Mouse (Mus musculus) ovary, postnatal 10 days (tissue): ENCODE measurements around the gene Gm43518.

ENCODE experiments used
- DNase-seq: peaks from one replicate; pipeline ENCODE4 v3.0.0; 2022; ENCODE audit warnings: low spot score

The Gm43518 gene

GRCm38 (mm10) chr5:123979221-123979979 is 52.2 kb downstream of the Gm43518 start:
- no peak for DNase-seq

GRCm38 (mm10) chr5:123979980-123980369 is 52.8 kb downstream of the Gm43518 start:
- no peak for DNase-seq

- no peak for DNase-seq
Measured at GRCm38 (mm10) chr5:123980521-123981249, 53.5 kb downstream of the Gm43518 start.

- no peak for DNase-seq
Measured at GRCm38 (mm10) chr5:123981250-123981554, 54.0 kb downstream of the Gm43518 start.

- no peak for DNase-seq
Measured at GRCm38 (mm10) chr5:123982838-123983237, 55.6 kb downstream of the Gm43518 start.

- no peak for DNase-seq
Measured at GRCm38 (mm10) chr5:123985434-123985833, 58.2 kb downstream of the Gm43518 start.

- DNase-seq = no peak
Measured at GRCm38 (mm10) chr5:123986925-123987324, 59.7 kb downstream of the Gm43518 start.

GRCm38 (mm10) chr5:123987511-123987910 is 60.3 kb downstream of the Gm43518 start:
- no peak for DNase-seq
